Mouse (Mus musculus): ENCODE data around the gene Il17rd. TPM values are rescaled to one million over a fixed set of nuclear protein-coding genes. Genes with fewer than 3 reads are reported as not detected.

Gene Il17rd
- polyA plus RNA-seq, 1 experiment from 2014 or later: 1.9 TPM

Other genes with a start within 250 kb of the Il17rd start
- gene Asb14, start 144.4 kb upstream of the Il17rd start, polyA plus RNA-seq (2015; fragmentation: Nextera tagmentation; extraction: Ambion mirVana): 0.29 and 0.36 TPM in 2 replicates
- gene Appl1, start 67.7 kb upstream of the Il17rd start, polyA plus RNA-seq (2015; fragmentation: Nextera tagmentation; extraction: Ambion mirVana): 28.4 and 33.2 TPM in 2 replicates
- not detected in 2 replicates for gene Hesx1, start 44.5 kb upstream of the Il17rd start, polyA plus RNA-seq (2015; fragmentation: Nextera tagmentation; extraction: Ambion mirVana)
- 12.8 and 13.8 TPM in 2 replicates for gene Arhgef3, start 76.0 kb downstream of the Il17rd start, polyA plus RNA-seq (2015; fragmentation: Nextera tagmentation; extraction: Ambion mirVana)

All from lung, embryonic 16.5 days (tissue).